Mouse (Mus musculus) limb, embryonic 12.5 days (tissue): ENCODE results near the gene 4930451I11Rik. TPM values are rescaled to one million over a fixed set of nuclear protein-coding genes. Genes with fewer than 3 reads are reported as not detected.

Source experiments
- ATAC-seq: fragments of 200-750 bp; cut with Nextera tagmentation; 2 replicates; pipeline ENCODE4 v1.8.0; 2017; ENCODE audit warnings: low read depth, moderate TSS enrichment; ENCODE audit not compliant: insufficient number of reproducible peaks, insufficient read depth, low FRiP score, low TSS enrichment
- H3K27ac ChIP-seq: fragments of 300-500 bp; sonication (generic); 2 replicates; pipeline ENCODE4 v1.5.1; 2016; ENCODE audit warnings: mild to moderate bottlenecking, moderate library complexity
- H3K27me3 ChIP-seq: fragments of 300-500 bp; sonication (generic); 2 replicates; pipeline ENCODE4 v1.6.1; 2016; ENCODE audit warnings: mild to moderate bottlenecking, moderate library complexity
- H3K36me3 ChIP-seq: fragments of 300-500 bp; sonication (generic); 2 replicates; pipeline ENCODE4 v1.6.1; 2016; ENCODE audit warnings: mild to moderate bottlenecking, moderate library complexity
- H3K4me1 ChIP-seq: fragments of 300-500 bp; sonication (generic); replicated peaks from 2 replicates; pipeline ENCODE4 v1.6.1; 2016
- H3K4me2 ChIP-seq: fragments of 300-500 bp; sonication (generic); 2 replicates; pipeline ENCODE4 v1.6.1; 2016; ENCODE audit warnings: mild to moderate bottlenecking, moderate library complexity
- H3K4me3 ChIP-seq: fragments of 300-500 bp; sonication (generic); replicated peaks from 2 replicates; pipeline ENCODE4 v1.5.1; 2016; ENCODE audit warnings: mild to moderate bottlenecking
- H3K9ac ChIP-seq: fragments of 300-500 bp; sonication (generic); replicated peaks from 2 replicates; pipeline ENCODE4 v1.6.1; 2016; ENCODE audit warnings: mild to moderate bottlenecking, moderate library complexity
- H3K9me3 ChIP-seq: fragments of 300-500 bp; sonication (generic); 2 replicates; pipeline ENCODE4 v1.6.1; 2016; ENCODE audit warnings: mild to moderate bottlenecking, moderate library complexity
- WGBS: fragments of 180-500 bp; shearing (Covaris S2); methylation state at CpG from one replicate; pipeline ENCODE4 v1.1.7; 2016; 5-methylcytosine and 5-hydroxymethylcytosine counted together
- polyA plus RNA-seq: library from polyadenylated mRNA; unstranded; fragments of >200 nt; fragmentation: Nextera tagmentation; extraction: Ambion mirVana; gene quantifications from 2 replicates; pipeline ENCODE4 v1.2.1, GENCODE M21; 2016

The 4930451I11Rik gene
- polyA plus RNA-seq, 1 experiment from 2014 or later = not detected

DNA sequence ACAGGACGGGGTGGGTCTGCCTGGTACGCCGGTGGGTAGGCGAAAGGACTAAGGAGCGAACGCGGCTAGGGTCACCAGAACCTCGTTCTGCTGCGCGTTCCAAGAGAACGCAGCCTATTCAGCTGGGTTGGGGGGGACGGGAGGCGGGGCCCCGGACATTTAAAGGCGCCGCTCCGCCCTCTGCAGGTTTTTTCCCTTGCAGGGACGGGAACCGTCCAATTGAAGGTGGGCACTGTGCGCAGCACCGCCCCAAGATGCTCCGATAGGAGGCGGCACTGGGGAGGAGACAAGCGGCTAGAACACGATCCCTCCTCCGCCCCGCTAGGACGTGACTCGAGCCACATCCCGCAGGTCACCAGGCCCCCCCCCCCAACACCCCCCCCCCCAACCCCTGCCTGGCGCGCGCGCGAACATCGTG is 32.4 kb downstream of the 4930451I11Rik start:
- Histone ChIP-seq H3K9me3 (no peaks in the 10 kb centered on the region), H3K4me1 (peaks cover 33% of the 10 kb centered on the region), H3K36me3 (peaks cover 53% of the 10 kb centered on the region), H3K4me2 (peak overlapping the region; percentile 73), H3K9ac (peak overlapping the region; percentile 90), H3K27me3 (no peaks in the 10 kb centered on the region), H3K27ac (peak overlapping the region; percentile 97), H3K4me3 (peak overlapping the region; percentile 85)
- ATAC-seq = peak; percentile 96
- 1% methylated on average over 36 of the region's 36 CpGs for WGBS

DNA sequence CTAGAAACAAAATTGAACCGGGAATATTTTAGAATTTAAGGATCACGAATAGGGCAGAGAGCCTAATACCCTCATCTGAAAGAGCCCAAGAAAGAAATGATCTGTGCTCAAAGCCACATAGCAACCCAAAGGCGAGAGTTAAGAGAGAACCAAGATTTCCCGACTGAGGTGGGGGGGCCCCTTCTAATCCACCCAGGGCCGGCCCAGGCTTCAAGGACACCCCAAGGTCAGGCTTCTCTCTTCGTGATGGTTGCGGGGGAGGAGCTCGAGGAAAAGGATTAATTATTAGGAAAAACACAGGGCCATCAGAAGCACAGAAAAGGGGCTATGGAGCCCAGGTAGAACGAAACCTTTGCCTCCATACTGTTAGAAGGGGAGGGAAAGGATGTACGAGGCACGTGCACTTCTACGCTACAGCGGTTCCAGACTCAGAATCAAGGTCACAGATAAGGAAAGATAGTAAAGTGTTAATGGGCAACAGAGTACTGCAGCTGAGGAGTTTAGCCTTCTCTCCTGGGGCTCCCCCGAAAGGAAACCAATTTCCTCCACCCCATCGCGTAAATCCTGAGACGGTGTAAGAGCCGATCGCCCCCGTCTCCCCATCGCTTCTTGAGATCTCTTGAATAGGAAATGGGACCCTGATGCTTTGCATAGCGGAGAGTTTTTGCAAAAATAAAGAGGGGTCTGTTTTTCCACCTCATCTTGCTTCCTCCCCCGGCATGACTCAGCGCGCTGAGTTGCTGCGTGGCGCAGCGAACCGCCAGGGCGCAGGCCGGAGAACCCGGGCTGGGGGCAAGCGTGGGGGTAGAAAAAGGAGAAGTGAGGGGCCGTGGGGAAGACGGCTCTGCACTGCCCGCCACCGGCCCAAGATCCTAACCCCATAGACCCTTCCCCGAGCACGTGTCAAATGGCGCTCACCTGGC is 33.1 kb downstream of the 4930451I11Rik start:
- Histone ChIP-seq H3K36me3 (peaks cover 48% of the 10 kb centered on the region), H3K9ac (peak overlapping the region; percentile 90), H3K27me3 (no peaks in the 10 kb centered on the region), H3K4me2 (peak overlapping the region; percentile 73), H3K4me3 (peak overlapping the region; percentile 85), H3K27ac (peak overlapping the region; percentile 97), H3K9me3 (no peaks in the 10 kb centered on the region), H3K4me1 (peaks cover 33% of the 10 kb centered on the region)
- ATAC-seq = no peak
- 1% methylated on average over 40 of the region's 40 CpGs for WGBS

DNA sequence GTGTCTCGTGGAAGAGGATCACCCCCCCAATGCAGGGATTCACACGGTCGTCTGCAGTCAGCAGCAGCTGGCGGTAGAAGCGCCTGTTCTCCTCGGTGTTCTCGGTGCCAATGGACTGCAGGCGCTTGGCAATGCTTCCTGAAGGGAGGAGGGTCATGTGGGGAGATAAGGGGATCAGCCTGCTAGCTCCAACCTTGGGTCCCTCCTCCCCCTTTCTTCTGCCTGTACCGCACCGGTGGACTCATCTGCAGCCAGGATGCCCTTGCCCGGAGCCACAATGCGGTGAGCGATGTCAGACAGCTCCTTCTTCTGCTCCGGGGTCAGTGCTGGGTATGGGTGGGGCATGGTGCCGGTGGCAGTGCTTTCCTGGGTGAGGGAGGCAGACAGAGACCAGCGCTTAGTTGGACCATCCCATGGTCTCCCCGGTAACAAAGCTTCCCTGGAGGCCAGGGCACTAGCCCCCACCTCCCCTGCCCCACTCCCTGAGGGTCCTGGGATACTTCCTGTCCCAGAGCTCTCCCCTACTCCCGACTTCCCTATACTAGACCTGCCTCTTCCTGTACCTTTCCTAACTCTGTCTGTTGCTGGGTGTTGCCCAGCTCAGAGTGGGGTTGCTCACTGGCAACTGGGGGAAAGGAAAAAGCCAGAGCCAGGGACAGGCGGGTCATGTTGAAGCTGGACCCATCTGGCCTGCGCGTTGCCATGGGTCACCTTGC is 33.9 kb downstream of the 4930451I11Rik start, which contains the start of gene Fam57b:
TSS of gene Fam57b (plus strand) at position 258 of the 716 bp plus-strand sequence.
- no peak for ATAC-seq
- Histone ChIP-seq H3K4me1 (peaks cover 41% of the 10 kb centered on the region), H3K27me3 (no peaks in the 10 kb centered on the region), H3K9ac (peak within 1 kb of the TSS; percentile 90), H3K4me3 (peak within 1 kb of the TSS; percentile 85), H3K27ac (peak within 1 kb of the TSS; percentile 97), H3K36me3 (peaks cover 40% of the 10 kb centered on the region), H3K4me2 (peak within 1 kb of the TSS; percentile 73), H3K9me3 (no peaks in the 10 kb centered on the region)
- 42% methylated on average over 21 of the region's 21 CpGs for WGBS

DNA sequence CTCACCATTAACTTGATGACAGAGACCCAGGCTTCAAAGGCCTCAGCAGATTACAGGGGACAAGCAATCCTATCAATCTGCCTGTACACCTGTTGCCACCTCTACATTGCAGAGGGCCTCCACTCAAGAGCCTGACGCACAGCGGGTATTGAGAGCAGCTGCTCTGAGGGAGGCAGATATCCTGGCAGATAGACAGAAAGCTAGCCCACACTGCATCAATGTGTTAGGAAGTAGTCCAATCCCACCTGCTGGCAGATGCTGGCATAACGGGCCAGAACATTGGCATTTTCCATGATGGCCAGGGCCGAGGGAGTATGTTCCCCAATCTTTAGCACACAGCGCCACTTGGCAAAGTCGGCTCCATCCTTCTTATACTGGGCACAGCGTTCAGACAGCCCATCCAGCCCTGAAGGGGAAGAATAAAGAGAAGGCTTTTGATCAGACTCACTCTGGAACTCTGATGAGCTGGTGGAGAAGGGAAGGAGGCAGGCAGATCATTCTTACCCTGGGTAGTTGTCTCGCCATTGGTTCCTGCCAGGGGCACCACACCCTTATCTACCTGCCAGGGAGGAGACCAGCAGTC is 35.0 kb downstream of the 4930451I11Rik start:
- Histone ChIP-seq H3K9me3 (no peaks in the 10 kb centered on the region), H3K9ac (0 out of 2 replicates have a peak overlapping the region, but pooled peaks have one; percentile 6), H3K4me1 (peaks cover 41% of the 10 kb centered on the region), H3K27ac (no peak overlapping the region), H3K36me3 (peaks cover 37% of the 10 kb centered on the region), H3K4me3 (peak overlapping the region; percentile 85; the same call in 1 of the 2 replicates), H3K27me3 (no peaks in the 10 kb centered on the region), H3K4me2 (peak overlapping the region; percentile 73)
- WGBS = 80% methylated on average over 8 of the region's 8 CpGs
- ATAC-seq = no peak

DNA sequence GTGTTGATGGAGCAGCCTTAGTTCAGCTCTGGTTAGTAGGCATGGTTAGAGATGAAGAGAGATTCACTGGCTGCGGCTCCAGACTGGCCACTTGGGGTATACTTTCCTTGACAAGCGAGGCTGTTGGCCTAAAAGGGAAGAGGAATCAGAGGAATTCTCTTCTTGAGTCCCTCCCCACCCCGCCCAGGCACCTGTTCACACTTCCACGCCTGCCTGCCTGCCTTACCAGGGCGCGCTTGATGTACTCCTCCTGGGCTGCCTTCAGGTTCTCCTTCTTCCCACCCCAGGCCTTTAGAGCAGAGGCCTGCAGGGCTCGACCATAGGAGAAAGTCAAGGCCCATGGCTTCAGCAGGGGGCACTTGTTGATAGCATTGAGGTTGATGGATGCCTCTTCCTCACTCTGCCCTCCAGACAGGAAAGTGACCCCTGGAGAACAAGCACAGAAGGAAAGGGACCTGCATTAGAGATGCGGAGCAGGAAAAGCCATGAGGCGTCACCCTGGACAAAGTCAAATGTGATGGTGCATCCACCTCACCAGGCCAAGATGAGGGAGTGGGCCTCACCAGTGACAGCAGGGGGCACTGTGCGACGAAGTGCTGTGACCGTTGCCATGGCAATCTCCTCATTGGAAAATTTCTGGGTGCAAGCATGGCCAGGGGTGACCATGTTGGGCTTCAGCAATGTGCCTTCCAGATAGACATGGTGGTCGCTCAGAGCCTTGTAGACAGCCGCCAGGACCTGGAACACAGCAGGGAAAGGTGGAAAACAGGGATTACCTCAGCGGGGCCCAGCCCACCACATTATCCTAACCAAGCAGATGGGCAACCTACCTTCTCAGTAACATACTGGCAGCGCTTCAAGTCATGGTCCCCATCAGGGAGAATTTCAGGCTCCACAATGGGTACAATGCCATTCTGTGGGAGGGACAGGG is 35.8 kb downstream of the 4930451I11Rik start:
- Histone ChIP-seq H3K36me3 (peaks cover 40% of the 10 kb centered on the region), H3K4me1 (peaks cover 44% of the 10 kb centered on the region), H3K4me3 (no peak overlapping the region)

DNA sequence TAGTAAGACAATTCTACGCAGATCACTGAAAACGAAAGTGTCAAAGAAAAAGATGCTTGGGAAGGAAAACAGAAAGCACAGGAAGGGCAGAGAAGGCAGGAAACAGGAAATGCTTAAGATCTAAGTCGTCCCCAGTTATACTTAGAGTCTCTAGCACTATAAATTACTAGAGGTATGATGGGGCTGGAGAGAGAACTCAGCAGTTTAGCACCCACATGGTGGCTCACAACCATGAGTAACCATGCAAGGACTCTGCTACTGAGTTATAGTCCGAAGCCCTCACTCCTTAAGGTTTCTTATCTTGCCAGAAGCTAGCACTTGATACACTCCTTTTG is 37.2 kb downstream of the 4930451I11Rik start:
- 73% methylated on average over 4 of the region's 4 CpGs for WGBS
- H3K4me3 ChIP-seq = no peak overlapping the region
- H3K9ac ChIP-seq = no peak overlapping the region
- no peak for ATAC-seq
- no peaks in the 10 kb centered on the region for H3K9me3 ChIP-seq
- H3K36me3 ChIP-seq = peaks cover 55% of the 10 kb centered on the region
- no peak overlapping the region for H3K27ac ChIP-seq
- H3K4me2 ChIP-seq = no peak overlapping the region
- no peaks in the 10 kb centered on the region for H3K27me3 ChIP-seq
- H3K4me1 ChIP-seq = peaks cover 37% of the 10 kb centered on the region

More for the DNA sequence above, 35.8 kb downstream of the 4930451I11Rik start:
- H3K4me2 ChIP-seq = peak overlapping the region; percentile 73; the same call in 1 of the 2 replicates
- ATAC-seq = no peak
- WGBS = 86% methylated on average over 16 of the region's 16 CpGs
- H3K9ac ChIP-seq = no peak overlapping the region
- no peaks in the 10 kb centered on the region for H3K9me3 ChIP-seq
- no peaks in the 10 kb centered on the region for H3K27me3 ChIP-seq
- no peak overlapping the region for H3K27ac ChIP-seq

DNA sequence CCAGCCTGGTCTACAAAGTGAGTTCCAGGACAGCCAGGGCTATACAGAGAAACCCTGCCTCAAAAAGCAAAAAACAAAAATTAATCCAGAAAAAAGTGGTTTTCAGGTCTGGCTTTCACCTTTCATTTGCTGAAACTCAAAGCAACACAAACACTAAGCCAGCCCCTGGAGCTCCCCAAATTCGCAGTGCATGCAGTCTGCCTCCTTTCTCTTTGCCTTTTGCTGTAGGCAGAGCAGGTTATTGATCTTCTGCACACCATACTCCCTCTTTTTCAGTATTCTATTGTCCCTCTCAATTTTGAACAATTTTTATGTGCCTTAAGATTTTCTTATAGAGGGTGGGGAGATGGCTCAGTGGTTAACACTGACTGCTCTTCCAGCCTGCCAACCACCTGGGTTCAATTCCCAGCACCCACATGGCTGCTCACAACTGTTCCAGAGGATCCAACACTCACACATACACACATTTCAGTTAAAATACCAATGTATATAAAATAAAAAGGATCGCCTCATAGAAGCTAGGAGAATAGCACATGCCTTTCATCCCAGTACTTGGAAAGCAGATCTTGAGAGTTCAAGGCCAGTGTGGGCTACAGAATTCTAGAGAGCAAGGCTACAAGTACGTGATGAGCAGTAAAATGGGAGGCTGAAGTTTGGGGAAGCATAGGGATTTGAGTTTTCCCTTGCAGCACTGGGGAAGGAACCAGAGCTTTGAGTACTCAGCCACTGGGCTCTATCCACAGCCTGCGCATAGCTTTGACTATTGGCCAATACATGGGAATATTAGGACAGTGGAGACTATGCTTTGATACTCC is 37.8 kb downstream of the 4930451I11Rik start:
- peak overlapping the region; percentile 71; the same call in 1 of the 2 replicates for H3K4me2 ChIP-seq
- H3K4me3 ChIP-seq = no peak overlapping the region

DNA sequence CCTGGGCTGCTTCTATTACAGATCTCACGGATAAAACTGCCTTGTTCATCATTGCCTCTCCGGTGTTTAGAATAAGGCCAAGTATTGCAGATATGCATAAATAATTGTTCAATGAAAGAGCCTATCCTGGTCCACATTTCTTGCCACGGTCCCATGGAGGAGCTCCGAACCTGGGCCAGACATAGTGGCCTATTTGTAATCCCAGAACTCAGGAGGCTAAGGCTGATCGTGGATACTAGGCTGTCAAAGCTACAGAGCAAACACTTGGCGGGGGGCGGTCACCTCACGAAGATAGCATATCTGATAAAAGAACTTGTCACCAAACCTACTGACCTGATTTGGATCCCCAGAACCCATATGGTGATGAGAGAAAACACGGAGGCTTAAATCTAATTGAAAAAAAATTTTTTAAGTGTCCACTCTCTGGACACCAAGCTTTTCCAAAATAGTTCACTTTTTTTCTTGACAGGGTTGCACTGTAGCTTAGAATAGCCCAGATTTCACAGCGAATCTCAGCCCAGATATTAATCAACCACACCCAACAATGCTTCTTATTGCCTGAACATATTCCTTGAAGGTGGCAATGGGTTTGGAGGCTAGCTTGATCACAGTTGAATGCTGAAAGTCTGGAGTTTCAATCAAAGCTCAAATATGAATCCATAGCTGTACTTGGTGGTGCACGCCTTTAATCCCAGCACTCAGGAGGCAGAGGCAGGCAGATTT is 38.6 kb downstream of the 4930451I11Rik start:
- Histone ChIP-seq H3K27me3 (no peaks in the 10 kb centered on the region), H3K9ac (peak overlapping the region; percentile 51; the same call in 1 of the 2 replicates), H3K9me3 (no peaks in the 10 kb centered on the region), H3K4me1 (peaks cover 34% of the 10 kb centered on the region), H3K4me3 (peak overlapping the region; percentile 77), H3K36me3 (peaks cover 68% of the 10 kb centered on the region), H3K4me2 (peak overlapping the region; percentile 71), H3K27ac (peak overlapping the region; percentile 97)
- 30% methylated on average over 11 of the region's 11 CpGs for WGBS
- no peak; the same call in 1 of the 2 replicates for ATAC-seq

More for the DNA sequence above, 37.8 kb downstream of the 4930451I11Rik start:
- H3K27me3 ChIP-seq = no peaks in the 10 kb centered on the region
- H3K36me3 ChIP-seq = peaks cover 60% of the 10 kb centered on the region
- peaks cover 37% of the 10 kb centered on the region for H3K4me1 ChIP-seq
- 63% methylated on average over 4 of the region's 4 CpGs for whole genome bisulfite sequencing
- H3K9ac ChIP-seq = no peak overlapping the region
- no peaks in the 10 kb centered on the region for H3K9me3 ChIP-seq
- 0 out of 2 replicates have a peak overlapping the region, but pooled peaks have one; percentile 97 for H3K27ac ChIP-seq
- ATAC-seq = no peak
